Mouse (Mus musculus) heart, adult 2 months (tissue): ENCODE results near the gene Fubp1. TPM values are rescaled to one million over a fixed set of nuclear protein-coding genes. Genes with fewer than 3 reads are reported as not detected.
"Not testable (repeated sequence)": the region's sequence is repeated elsewhere in the genome, so short reads cannot be mapped to it uniquely, and the experiment has no call there.

Experiments
- DNase-seq, 2 experiments: peaks; one replicate each; pipeline ENCODE4 v3.0.0; 2021
- H3K27ac ChIP-seq: fragments of 200-600 bp; 2 replicates; pipeline ENCODE4 v1.8.1; 2022
- H3K27me3 ChIP-seq: fragments of 200-500 bp; 2 replicates; pipeline ENCODE4 v1.6.1; 2012; ENCODE audit warnings: mild to moderate bottlenecking, low read length, inconsistent platforms, mixed read lengths; ENCODE audit not compliant: control insufficient read depth, insufficient read depth
- H3K36me3 ChIP-seq: fragments of 200-500 bp; 2 replicates; pipeline ENCODE4 v1.6.1; 2012; ENCODE audit warnings: low read length, inconsistent platforms; ENCODE audit not compliant: control insufficient read depth, insufficient read depth
- H3K4me1 ChIP-seq: fragments of 200-500 bp; 2 replicates; pipeline ENCODE4 v1.6.1; 2011; ENCODE audit warnings: low read length; ENCODE audit not compliant: control insufficient read depth, insufficient read depth
- H3K4me3 ChIP-seq: fragments of 200-600 bp; 2 replicates; pipeline ENCODE4 v1.8.1; 2022
- H3K79me2 ChIP-seq: fragments of 200-500 bp; replicated peaks from 2 replicates; pipeline ENCODE4 v1.6.1; 2012; ENCODE audit warnings: mild to moderate bottlenecking, inconsistent platforms, low read length, moderate library complexity, mixed read lengths; ENCODE audit not compliant: control insufficient read depth, insufficient read depth
- H3K9ac ChIP-seq: fragments of 200-500 bp; 2 replicates; pipeline ENCODE4 v1.6.1; 2012; ENCODE audit warnings: low read depth, mild to moderate bottlenecking, control low read depth, inconsistent platforms, low read length, mixed read lengths
- CTCF ChIP-seq: fragments of 200-600 bp; IDR thresholded peaks from 2 replicates; pipeline ENCODE4 v1.8.1; 2022; ENCODE audit warnings: antibody characterized with exemption, mild to moderate bottlenecking, moderate library complexity
- EP300 ChIP-seq: fragments of 200-500 bp; IDR thresholded peaks from 2 replicates; pipeline ENCODE4 v1.6.1; 2011; ENCODE audit warnings: low read depth, low read length, control low read depth; ENCODE audit not compliant: insufficient read depth
- POLR2A ChIP-seq: fragments of 200-500 bp; IDR thresholded peaks from 2 replicates; pipeline ENCODE4 v1.6.1; 2011; ENCODE audit warnings: mild to moderate bottlenecking, low read depth, low read length, control low read depth; ENCODE audit not compliant: insufficient read depth
- WGBS: fragments of 180-500 bp; shearing (Covaris S2); methylation state at CpG from one replicate; pipeline ENCODE4 v1.1.7; 2018; 5-methylcytosine and 5-hydroxymethylcytosine counted together
- intact Hi-C: fragments of 180-260 bp; cut with DNase I; formaldehyde crosslinking; loops from one replicate; pipeline ENCODE4 v1.15.1; 2025
- polyA plus RNA-seq: library from polyadenylated mRNA; depleted of rRNA; stranded (reverse); fragments of >200 nt; gene quantifications from 2 replicates; pipeline ENCODE4 v1.2.3, GENCODE M21; 2012
- total RNA-seq, 2 experiments: library from RNA; stranded (reverse); gene quantifications; 2 replicates each; pipeline ENCODE4 v1.2.3; 2021

Gene Fubp1
- total and polyA plus RNA-seq, 3 experiments, result 39.4 to 58.0 (median 54.2) TPM

DNA sequence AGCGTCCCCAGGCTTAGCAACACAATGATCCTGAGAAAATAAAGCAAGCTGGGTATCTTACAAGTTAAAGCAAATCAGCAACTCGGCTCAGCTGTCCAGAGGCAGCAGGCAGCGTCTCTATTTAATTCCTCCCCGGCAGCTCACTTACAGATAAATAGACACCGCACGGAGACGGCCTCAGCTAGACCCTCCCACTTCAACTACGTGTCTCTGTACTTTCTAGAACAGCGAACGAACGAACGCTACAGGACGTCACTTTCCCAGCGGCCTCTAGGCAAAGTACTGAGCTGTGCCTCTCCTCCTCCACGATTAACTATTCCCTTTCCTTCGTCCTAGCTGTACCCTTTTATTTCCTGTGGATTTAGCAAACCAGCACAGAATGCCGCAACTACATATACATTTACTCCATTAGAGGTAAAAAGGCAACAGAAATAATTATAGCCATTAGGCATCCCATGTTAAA is 16.6 kb upstream of the Fubp1 start:
- Histone ChIP-seq H3K4me3 (peak overlapping the region; percentile 68), H3K4me1 (peaks cover 2% of the 10 kb centered on the region), H3K79me2 (no peaks in the 10 kb centered on the region), H3K36me3 (peaks cover 13% of the 10 kb centered on the region), H3K27me3 (no peaks in the 10 kb centered on the region), H3K27ac (peak overlapping the region; percentile 86), H3K9ac (peak overlapping the region; percentile 58)
- intact Hi-C loops, result loop anchor here (1.0 to 2.0 kb wide), 4 partner anchors 17 to 79 kb away; partner anchors contain the start of genes Dnajb4 and Fubp1
- peak; percentile 99 for TF ChIP-seq POLR2A
- TF ChIP-seq EP300, result peak; percentile 94
- TF ChIP-seq CTCF, result peak; percentile 36
- peak; percentile 86 to 92 for DNase-seq
- WGBS, result 1% methylated on average over 17 of the region's 17 CpGs

DNA sequence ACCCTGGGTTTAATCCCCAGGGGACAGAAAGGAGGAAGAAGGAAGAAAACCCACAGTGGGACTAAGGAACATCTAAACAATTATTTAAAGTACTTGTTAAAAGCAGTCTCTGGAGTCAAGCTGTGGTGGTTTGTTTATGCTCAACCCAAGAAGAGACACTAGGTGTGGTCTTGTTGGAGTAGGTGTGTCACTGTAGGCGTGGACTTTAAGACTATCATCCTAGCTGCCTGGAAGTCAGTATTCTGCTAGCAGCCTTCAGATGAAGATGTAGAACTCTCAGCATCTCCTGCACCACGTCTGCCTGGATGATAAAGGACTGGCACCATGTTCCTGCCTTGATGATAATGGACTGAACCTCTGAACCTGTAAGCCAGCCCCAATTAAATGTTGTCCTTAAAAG is 13.0 kb upstream of the Fubp1 start:
- H3K9ac ChIP-seq, H3K4me3 ChIP-seq, H3K27me3 ChIP-seq, intact Hi-C loops, DNase-seq, H3K79me2 ChIP-seq, H3K27ac ChIP-seq, H3K36me3 ChIP-seq, H3K4me1 ChIP-seq: not testable (repeated sequence)
- WGBS, result 50% methylated on average over 2 of the region's 2 CpGs

DNA sequence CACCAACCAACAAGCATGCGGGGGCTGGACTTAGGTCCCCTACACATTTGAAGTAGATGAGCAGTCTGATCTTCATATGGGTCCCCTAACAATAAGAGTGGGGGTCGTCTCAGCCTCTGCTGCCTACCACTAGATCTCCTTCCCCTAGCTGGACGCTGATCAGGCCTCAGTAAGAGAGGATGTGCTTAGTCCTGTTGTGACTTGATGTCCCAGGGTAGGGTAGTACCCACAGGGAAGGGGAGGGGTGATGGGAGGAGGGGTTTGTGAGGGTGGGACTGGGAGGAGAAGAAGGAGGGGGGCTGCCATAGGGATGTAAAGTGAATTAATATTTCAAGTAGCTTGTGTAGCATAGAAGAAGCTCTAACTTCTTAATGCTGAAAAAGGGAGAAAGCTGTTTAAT is 11.1 kb upstream of the Fubp1 start:
- no peak overlapping the region for H3K4me3 ChIP-seq
- H3K36me3 ChIP-seq, result no peaks in the 10 kb centered on the region
- H3K9ac ChIP-seq, result no peak overlapping the region
- intact Hi-C loops, result no loop called here
- no peaks in the 10 kb centered on the region for H3K79me2 ChIP-seq
- H3K27me3 ChIP-seq, result no peaks in the 10 kb centered on the region
- H3K4me1 ChIP-seq, result no peaks in the 10 kb centered on the region
- no peak for DNase-seq
- H3K27ac ChIP-seq, result no peak overlapping the region
- TF ChIP-seq CTCF, result no peak
- TF ChIP-seq POLR2A, result no peak
- 67% methylated on average over 3 of the region's 3 CpGs for WGBS

DNA sequence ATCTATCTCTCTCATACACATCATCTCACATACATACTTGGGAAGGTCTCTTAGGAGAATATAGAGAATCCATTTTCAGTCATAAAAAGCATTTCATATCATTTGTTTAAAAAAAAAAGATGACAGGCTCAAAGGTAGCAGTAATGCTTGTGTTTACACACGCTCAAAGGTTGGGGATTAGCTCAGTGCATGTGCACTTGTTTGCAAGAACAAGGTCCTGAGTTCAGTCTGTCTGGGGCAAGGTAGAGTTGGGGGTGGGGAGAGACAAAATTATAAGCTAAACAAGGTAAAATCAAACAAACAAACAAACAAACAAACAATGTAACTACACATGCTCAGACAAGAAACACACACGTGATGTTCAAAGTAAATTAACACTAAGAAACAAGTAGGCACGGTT is 9.0 kb upstream of the Fubp1 start:
- TF ChIP-seq EP300 (no peak), POLR2A (no peak), CTCF (no peak)
- Histone ChIP-seq H3K4me1 (no peaks in the 10 kb centered on the region), H3K27ac (no peak overlapping the region), H3K9ac (no peak overlapping the region), H3K36me3 (no peaks in the 10 kb centered on the region), H3K27me3 (no peaks in the 10 kb centered on the region), H3K79me2 (no peaks in the 10 kb centered on the region), H3K4me3 (no peak overlapping the region)
- no peak for DNase-seq
- 96% methylated on average over 3 of the region's 3 CpGs for WGBS
- intact Hi-C loops, result no loop called here

DNA sequence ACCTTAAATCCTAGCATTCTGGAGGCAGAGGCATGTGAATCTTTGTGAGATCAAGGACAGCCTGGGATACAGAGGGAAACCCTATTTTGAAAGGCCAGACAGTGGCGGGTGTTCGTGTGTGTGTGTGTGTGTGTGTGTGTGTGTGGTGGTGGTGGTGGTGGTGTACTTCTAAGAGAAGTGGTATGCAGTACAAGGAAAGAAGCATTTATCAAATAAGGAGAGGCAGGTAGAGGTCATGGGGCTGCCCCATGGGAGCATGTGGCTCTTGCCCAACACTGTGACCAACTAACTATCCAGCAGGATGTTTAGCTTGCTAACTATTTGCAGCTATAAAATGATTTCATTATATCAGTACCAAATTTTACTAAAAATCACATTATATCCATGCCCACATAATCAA is 8.6 kb upstream of the Fubp1 start:
- TF ChIP-seq CTCF (no peak), EP300 (no peak), POLR2A (no peak)
- no peak overlapping the region for H3K27ac ChIP-seq
- no peaks in the 10 kb centered on the region for H3K27me3 ChIP-seq
- no peak overlapping the region for H3K9ac ChIP-seq
- H3K4me1 ChIP-seq, result no peaks in the 10 kb centered on the region
- no peak for DNase-seq
- H3K36me3 ChIP-seq, result no peaks in the 10 kb centered on the region; the same call in 1 of the 2 replicates
- H3K79me2 ChIP-seq, result no peaks in the 10 kb centered on the region
- 83% methylated on average over 2 of the region's 2 CpGs for WGBS
- intact Hi-C loops, result no loop called here
- no peak overlapping the region for H3K4me3 ChIP-seq

DNA sequence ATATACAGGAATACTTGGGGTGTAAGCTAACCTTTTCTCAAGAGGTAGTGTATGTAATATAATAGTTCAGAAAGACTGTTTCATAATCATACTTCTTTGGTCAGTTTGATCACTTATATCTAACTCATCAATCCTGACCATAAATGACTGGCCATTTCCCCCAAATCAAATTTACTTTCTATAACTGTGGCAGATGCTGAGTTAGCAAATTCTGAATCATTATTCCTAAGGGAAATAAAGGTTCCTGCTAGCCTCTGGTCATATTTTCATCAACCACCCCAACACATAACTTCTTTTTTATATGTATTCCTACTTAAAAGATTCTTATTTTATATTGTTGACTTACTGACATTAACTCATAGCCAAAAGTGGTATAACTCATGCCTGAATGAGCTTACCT is 7.3 kb upstream of the Fubp1 start:
- intact Hi-C loops, result no loop called here
- TF ChIP-seq POLR2A, result no peak
- TF ChIP-seq EP300, result no peak
- no peaks in the 10 kb centered on the region for H3K27me3 ChIP-seq
- H3K4me3 ChIP-seq, result no peak overlapping the region
- H3K27ac ChIP-seq, result no peak overlapping the region
- H3K36me3 ChIP-seq, result peaks cover 2% of the 10 kb centered on the region
- no peak overlapping the region for H3K9ac ChIP-seq
- peaks cover 2% of the 10 kb centered on the region; the same call in 1 of the 2 replicates for H3K79me2 ChIP-seq
- DNase-seq, result no peak
- no peaks in the 10 kb centered on the region for H3K4me1 ChIP-seq
